Mouse (Mus musculus) megakaryocyte-erythroid progenitor cell, adult 5-6 weeks (primary cell): Measurements from ENCODE around the gene Mycl. TPM values are rescaled to one million over a fixed set of nuclear protein-coding genes. Genes with fewer than 3 reads are reported as not detected.
A peak's percentile ranks its signal among the peaks of the same experiment; 100 is the strongest.
"Not testable (repeated sequence)": the region's sequence is repeated elsewhere in the genome, so short reads cannot be mapped to it uniquely, and the experiment has no call there.

ENCODE experiments used
- ATAC-seq: replicated peaks from 2 replicates; pipeline ENCODE4 v1.8.0; 2016; ENCODE audit warnings: mild to moderate bottlenecking, inconsistent platforms; ENCODE audit not compliant: severe bottlenecking, poor library complexity, low FRiP score, low TSS enrichment
- total RNA-seq, 2 experiments: library from RNA; stranded (forward) in 1 of 2; stranded (reverse) in 1 of 2; fragments of 200-1000, 215-1000 nt in 1 of 2; fragments of >200 nt in 1 of 2; fragmentation: Nextera tagmentation in 1 of 2; gene quantifications; 2 replicates each; pipeline ENCODE4 v1.2.3; 2014 to 2017

The Mycl gene
- total RNA-seq, 2 experiments from 2014 or later: 5.4 TPM; not detected in 1

GRCm38 (mm10) chr4:123012501-123012900 is 17.0 kb downstream of the Mycl start:
- not testable (repeated sequence) for ATAC-seq

GRCm38 (mm10) chr4:123013346-123013945 is 18.0 kb downstream of the Mycl start:
- ATAC-seq: no peak

- ATAC-seq: no peak
These were observed 18.5 kb downstream of the Mycl start for GRCm38 (mm10) chr4:123013949-123014406.

GRCm38 (mm10) chr4:123014501-123015282 is 19.2 kb downstream of the Mycl start:
- ATAC-seq: no peak

- peak; percentile 98 for ATAC-seq
These were observed 21.1 kb downstream of the Mycl start, which contains the start of gene Trit1 for GRCm38 (mm10) chr4:123016451-123016957. Gene Trit1, plus strand, starts transcription at chr4:123016597.

GRCm38 (mm10) chr4:123021591-123021990 is 26.1 kb downstream of the Mycl start:
- no peak for ATAC-seq

- ATAC-seq: no peak
These were observed 27.4 kb downstream of the Mycl start for GRCm38 (mm10) chr4:123022896-123023295.

GRCm38 (mm10) chr4:123025418-123025817 is 30.0 kb downstream of the Mycl start:
- ATAC-seq: no peak

GRCm38 (mm10) chr4:123026161-123026560 is 30.7 kb downstream of the Mycl start:
- 0 out of 2 replicates have a peak, but pooled peaks have one; percentile 34 for ATAC-seq

GRCm38 (mm10) chr4:123026597-123026996 is 31.1 kb downstream of the Mycl start:
- no peak for ATAC-seq

GRCm38 (mm10) chr4:123034841-123035240 is 39.4 kb downstream of the Mycl start:
- ATAC-seq: no peak

GRCm38 (mm10) chr4:123035636-123036035 is 40.2 kb downstream of the Mycl start:
- no peak for ATAC-seq

GRCm38 (mm10) chr4:123036710-123037109 is 41.3 kb downstream of the Mycl start:
- no peak for ATAC-seq

- no peak for ATAC-seq
These were observed 45.7 kb downstream of the Mycl start for GRCm38 (mm10) chr4:123041131-123041530.

GRCm38 (mm10) chr4:123043858-123044257 is 48.4 kb downstream of the Mycl start:
- no peak for ATAC-seq

- ATAC-seq: no peak
These were observed 49.4 kb downstream of the Mycl start for GRCm38 (mm10) chr4:123044842-123045241.

GRCm38 (mm10) chr4:123046300-123046699 is 50.8 kb downstream of the Mycl start:
- no peak for ATAC-seq

GRCm38 (mm10) chr4:123050681-123051211 is 55.3 kb downstream of the Mycl start:
- peak; percentile 87 for ATAC-seq
